ENCODE assay signal across 10 mouse cellular contexts in genomic region chr1:106738092-106738491, GRCm38 (mm10). TPM values are rescaled to one million over a fixed set of nuclear protein-coding genes. Genes with fewer than 3 reads are reported as not detected.
DNase-seq lines count a peak whose midpoint lies in the region; ATAC-seq and TF ChIP-seq lines count a peak whose summit lies in the region.
"Had no signal": no experiment of that assay in that cellular context is flagged by ENCODE, and none has a peak within 500 bp of the region (broad histone marks: within the 10 kb centered on the region; RNA-seq: fewer than 3 reads in every experiment).

No protein-coding gene starts in this region.

- H3K4me1 ChIP-seq in limb, embryonic 11.5 days (ENCODE audit: control insufficient read depth, insufficient read depth, low read length) = no peaks in the 10 kb centered on the region
- H3K4me1 ChIP-seq in limb, embryonic 10.5 days = no peaks in the 10 kb centered on the region
- no peaks in the 10 kb centered on the region for H3K4me1 ChIP-seq in limb, embryonic 14.5 days (ENCODE audit: control insufficient read depth, insufficient read depth, low read length)
- H3K4me1 ChIP-seq in stomach, postnatal 0 days (replicated peaks; ENCODE audit: control insufficient read depth, insufficient read depth) = no peaks in the 10 kb centered on the region
- H3K4me1 ChIP-seq: heart, embryonic 13.5 days; liver, embryonic 13.5 days had no signal

- no peak overlapping the region for H3K27ac ChIP-seq in limb, embryonic 11.5 days (replicated peaks; ENCODE audit: low read depth, low read length)
- H3K27ac ChIP-seq in limb, embryonic 10.5 days = no peak overlapping the region
- no peak overlapping the region for H3K27ac ChIP-seq in limb, embryonic 14.5 days (replicated peaks; ENCODE audit: low read depth, low read length)
- no peak overlapping the region for H3K27ac ChIP-seq in stomach, postnatal 0 days (replicated peaks)
- H3K27ac ChIP-seq: heart, embryonic 13.5 days; liver, embryonic 13.5 days had no signal

- ATAC-seq in limb, embryonic 11.5 days (ENCODE audit: insufficient number of reproducible peaks, low FRiP score, low TSS enrichment, low read depth) = no peak
- ATAC-seq in limb, embryonic 14.5 days (ENCODE audit: low FRiP score, low read depth) = no peak
- ATAC-seq in stomach, postnatal 0 days (ENCODE audit: low FRiP score, low TSS enrichment) = no peak

- no peak for TF ChIP-seq EP300 in stomach, postnatal 0 days (optimal IDR thresholded peaks at IDR 0.05)

- WGBS in limb, embryonic 11.5 days = 83% methylated on average over 3 of the region's 3 CpGs
- 86% methylated on average over 3 of the region's 3 CpGs for WGBS in limb, embryonic 10.5 days
- 73% methylated on average over 3 of the region's 3 CpGs for WGBS in limb, embryonic 14.5 days
- 83% methylated on average over 3 of the region's 3 CpGs for WGBS in stomach, postnatal 0 days

- H3K9me3 ChIP-seq in limb, embryonic 11.5 days (ENCODE audit: control insufficient read depth, low read length) = no peaks in the 10 kb centered on the region
- H3K9me3 ChIP-seq in limb, embryonic 10.5 days (replicated peaks) = no peaks in the 10 kb centered on the region
- no peaks in the 10 kb centered on the region for H3K9me3 ChIP-seq in limb, embryonic 14.5 days (ENCODE audit: control insufficient read depth, low read length)
- no peaks in the 10 kb centered on the region for H3K9me3 ChIP-seq in stomach, postnatal 0 days (ENCODE audit: control insufficient read depth, low read length)
- H3K9me3 ChIP-seq: heart, embryonic 13.5 days; liver, embryonic 13.5 days had no signal

- no peaks in the 10 kb centered on the region for H3K36me3 ChIP-seq in limb, embryonic 11.5 days (ENCODE audit: control insufficient read depth, insufficient read depth, low read length)
- H3K36me3 ChIP-seq in limb, embryonic 10.5 days = peaks cover 38% of the 10 kb centered on the region
- H3K36me3 ChIP-seq in limb, embryonic 14.5 days (ENCODE audit: control insufficient read depth, insufficient read depth, low read length) = peaks cover 22% of the 10 kb centered on the region
- H3K36me3 ChIP-seq in stomach, postnatal 0 days (ENCODE audit: control insufficient read depth, insufficient read depth, low read length) = no peaks in the 10 kb centered on the region

- H3K27me3 ChIP-seq in limb, embryonic 11.5 days (ENCODE audit: control insufficient read depth, insufficient read depth, low read length) = no peaks in the 10 kb centered on the region
- H3K27me3 ChIP-seq in limb, embryonic 10.5 days (ENCODE audit: low read depth, poor library complexity, severe bottlenecking) = no peaks in the 10 kb centered on the region
- H3K27me3 ChIP-seq in limb, embryonic 14.5 days (ENCODE audit: control insufficient read depth, insufficient read depth, low read length) = no peaks in the 10 kb centered on the region
- H3K27me3 ChIP-seq in stomach, postnatal 0 days (ENCODE audit: control insufficient read depth, insufficient read depth, low read length) = no peaks in the 10 kb centered on the region
- H3K27me3 ChIP-seq: heart, embryonic 13.5 days; liver, embryonic 13.5 days had no signal

- no peak for TF ChIP-seq POLR2A in limb, embryonic 14.5 days (IDR thresholded peaks at IDR 0.05; ENCODE audit: borderline replicate concordance, extremely low read depth, insufficient read depth, insufficient read length)

- intact Hi-C loops in heart, postnatal 25 days (cut with DNase I) = loop anchor here (5.0 kb wide), 3 partner anchors 79 to 311 kb away; no protein-coding TSS in a partner anchor

- H3K9ac ChIP-seq in limb, embryonic 11.5 days (ENCODE audit: low read length) = no peak overlapping the region
- H3K9ac ChIP-seq in limb, embryonic 14.5 days (ENCODE audit: low read depth, low read length, severe bottlenecking) = no peak overlapping the region
- no peak overlapping the region for H3K9ac ChIP-seq in stomach, postnatal 0 days (ENCODE audit: low read length)
- H3K9ac ChIP-seq: heart, embryonic 13.5 days; liver, embryonic 13.5 days had no signal

- peak; percentile 67 for TF ChIP-seq CTCF in stomach, postnatal 0 days (IDR thresholded peaks at IDR 0.05; ENCODE audit: low read depth)

- H3K4me2 ChIP-seq in limb, embryonic 11.5 days (ENCODE audit: low read depth, severe bottlenecking) = no peak overlapping the region
- no peak overlapping the region for H3K4me2 ChIP-seq in limb, embryonic 14.5 days (replicated peaks; ENCODE audit: low read depth, low read length, severe bottlenecking)
- no peak overlapping the region for H3K4me2 ChIP-seq in stomach, postnatal 0 days (replicated peaks; ENCODE audit: low read depth)
- H3K4me2 ChIP-seq: heart, embryonic 13.5 days; liver, embryonic 13.5 days had no signal

- peak; percentile 49 for DNase-seq in limb, embryonic 11.5 days (ENCODE audit: low spot score)
- DNase-seq in limb, embryonic 10.5 days (ENCODE audit: low spot score) = no peak
- DNase-seq in MN1 (ENCODE audit: low spot score) = peak; percentile 23
- DNase-seq in limb, embryonic 14.5 days (ENCODE audit: low spot score) = peak; percentile 11
- no peak for DNase-seq in stomach, postnatal 0 days (ENCODE audit: low spot score)
- DNase-seq in gastrocnemius, postnatal 10 days = no peak
- no peak for DNase-seq in heart, postnatal 25 days (ENCODE audit: low spot score)
- no peak for DNase-seq in frontal cortex, adult 2 months (ENCODE audit: extremely low spot score in 1 of 2, low spot score in 1 of 2)
- DNase-seq: liver, embryonic 13.5 days had no signal

- no peak overlapping the region for H3K4me3 ChIP-seq in limb, embryonic 11.5 days (ENCODE audit: low read depth, low read length)
- no peak overlapping the region for H3K4me3 ChIP-seq in limb, embryonic 10.5 days
- H3K4me3 ChIP-seq in limb, embryonic 14.5 days (replicated peaks; ENCODE audit: low read length) = no peak overlapping the region
- H3K4me3 ChIP-seq in stomach, postnatal 0 days (ENCODE audit: low read depth, low read length) = no peak overlapping the region
- H3K4me3 ChIP-seq: heart, embryonic 13.5 days; liver, embryonic 13.5 days had no signal

RNA-seq across cellular contexts. Expression of gene Kdsr, which starts 21.4 kb away (rescaled TPM):
- polyA plus RNA-seq in limb, embryonic 11.5 days (2014; fragmentation: Nextera tagmentation; extraction: Ambion mirVana) = 10.4 and 11.2 TPM in 2 replicates
- polyA plus RNA-seq in limb, embryonic 10.5 days (2016; fragmentation: Nextera tagmentation; extraction: Ambion mirVana) = 9.3 and 10.2 TPM in 2 replicates
- polyA plus RNA-seq in limb, embryonic 14.5 days (2012; rRNA removed) = 7.2 and 7.9 TPM in 2 replicates
- polyA plus RNA-seq in limb, embryonic 14.5 days (2014; fragmentation: Nextera tagmentation; extraction: Ambion mirVana) = 16.2 and 17.4 TPM in 2 replicates
- polyA plus RNA-seq in stomach, postnatal 0 days (2015; fragmentation: Nextera tagmentation; extraction: Ambion mirVana) = 18.3 and 18.9 TPM in 2 replicates
- total RNA-seq in gastrocnemius, postnatal 10 days (2021) = 1 to 10 TPM; 5.3 to 7.0 TPM
- total RNA-seq in heart, postnatal 25 days (2021) = 1 to 10 TPM; 6.1 to 6.9 TPM
- 17.4 and 21.4 TPM in 2 replicates for polyA plus RNA-seq in frontal cortex, adult 2 months (2012; rRNA removed)

RNA-seq across cellular contexts. Expression of gene Bcl2, which starts 24.0 kb away (rescaled TPM):
- polyA plus RNA-seq in limb, embryonic 11.5 days (2014; fragmentation: Nextera tagmentation; extraction: Ambion mirVana) = 10.1 and 10.2 TPM in 2 replicates
- polyA plus RNA-seq in limb, embryonic 10.5 days (2016; fragmentation: Nextera tagmentation; extraction: Ambion mirVana) = 8.9 and 11.7 TPM in 2 replicates
- 8.0 TPM in 2 replicates for polyA plus RNA-seq in limb, embryonic 14.5 days (2012; rRNA removed)
- 15.7 and 20.1 TPM in 2 replicates for polyA plus RNA-seq in limb, embryonic 14.5 days (2014; fragmentation: Nextera tagmentation; extraction: Ambion mirVana)
- polyA plus RNA-seq in stomach, postnatal 0 days (2015; fragmentation: Nextera tagmentation; extraction: Ambion mirVana) = 5.6 and 6.2 TPM in 2 replicates
- 1 to 10 TPM; 4.6 to 6.7 TPM for total RNA-seq in gastrocnemius, postnatal 10 days (2021)
- total RNA-seq in heart, postnatal 25 days (2021) = 1 to 10 TPM; 3.7 to 4.4 TPM
- 6.2 and 6.7 TPM in 2 replicates for polyA plus RNA-seq in frontal cortex, adult 2 months (2012; rRNA removed)

RNA-seq across cellular contexts. Expression of gene Vps4b, which starts 58.4 kb away (rescaled TPM):
- 76.8 and 82.1 TPM in 2 replicates for polyA plus RNA-seq in limb, embryonic 11.5 days (2014; fragmentation: Nextera tagmentation; extraction: Ambion mirVana)
- 65.9 and 71.2 TPM in 2 replicates for polyA plus RNA-seq in limb, embryonic 10.5 days (2016; fragmentation: Nextera tagmentation; extraction: Ambion mirVana)
- 25.1 and 37.4 TPM in 2 replicates for polyA plus RNA-seq in limb, embryonic 14.5 days (2012; rRNA removed)
- polyA plus RNA-seq in limb, embryonic 14.5 days (2014; fragmentation: Nextera tagmentation; extraction: Ambion mirVana) = 66.1 and 67.9 TPM in 2 replicates
- polyA plus RNA-seq in stomach, postnatal 0 days (2015; fragmentation: Nextera tagmentation; extraction: Ambion mirVana) = 67.6 and 70.9 TPM in 2 replicates
- 10 to 100 TPM; 31.6 to 39.2 TPM for total RNA-seq in gastrocnemius, postnatal 10 days (2021)
- 10 to 100 TPM; 27.6 to 31.6 TPM for total RNA-seq in heart, postnatal 25 days (2021)
- polyA plus RNA-seq in frontal cortex, adult 2 months (2012; rRNA removed) = 25.5 and 28.2 TPM in 2 replicates

Comparison
In these comparisons a context has a peak if more than half of its experiments do, and no peak if none do; other contexts are left out.
1. DNase-seq: peak in limb, embryonic 11.5 days (single experiment), MN1 (single experiment) and limb, embryonic 14.5 days (single experiment); none in limb, embryonic 10.5 days (single experiment), stomach, postnatal 0 days (single experiment), gastrocnemius, postnatal 10 days (single experiment), heart, postnatal 25 days (single experiment) and frontal cortex, adult 2 months (0 of 2).